Mouse (Mus musculus) cerebellum, adult 2 months (tissue): Measurements from ENCODE around the gene Gnb1l. TPM values are rescaled to one million over a fixed set of nuclear protein-coding genes. Genes with fewer than 3 reads are reported as not detected.

Experiments used
- DNase-seq, 2 experiments: peaks; one replicate each; pipeline ENCODE4 v3.0.0; 2021
- H3K27ac ChIP-seq: fragments of 200-500 bp; 2 replicates; pipeline ENCODE4 v1.5.1; 2012; ENCODE audit warnings: low read length, control low read depth, inconsistent platforms; ENCODE audit not compliant: insufficient read depth
- H3K27me3 ChIP-seq: fragments of 200-500 bp; 2 replicates; pipeline ENCODE4 v1.6.1; 2012; ENCODE audit warnings: inconsistent platforms, mild to moderate bottlenecking, low read length, moderate library complexity; ENCODE audit not compliant: control insufficient read depth, insufficient read depth
- H3K4me1 ChIP-seq: fragments of 200-500 bp; 2 replicates; pipeline ENCODE4 v1.6.1; 2011; ENCODE audit warnings: low read length; ENCODE audit not compliant: control insufficient read depth, insufficient read depth
- H3K4me3 ChIP-seq: fragments of 200-500 bp; replicated peaks from 2 replicates; pipeline ENCODE3; 2011; ENCODE audit warnings: mild to moderate bottlenecking, low read depth, low read length, control low read depth; ENCODE audit not compliant: insufficient read depth
- CTCF ChIP-seq: fragments of 200-500 bp; IDR thresholded peaks from 2 replicates; pipeline ENCODE4 v1.5.1; 2011; ENCODE audit warnings: low read depth, mild to moderate bottlenecking, control low read depth, low read length, moderate library complexity, borderline replicate concordance; ENCODE audit not compliant: insufficient read depth
- POLR2A ChIP-seq: fragments of 200-500 bp; IDR thresholded peaks from 2 replicates; pipeline ENCODE4 v1.6.1; 2011; ENCODE audit warnings: low read length, control low read depth, borderline replicate concordance; ENCODE audit not compliant: insufficient read depth
- WGBS: fragments of 180-500 bp; shearing (Covaris S2); methylation state at CpG from one replicate; pipeline ENCODE4 v1.1.7; 2018; 5-methylcytosine and 5-hydroxymethylcytosine counted together
- polyA plus RNA-seq: library from polyadenylated mRNA; depleted of rRNA; stranded (reverse); fragments of >200 nt; gene quantifications from 2 replicates; pipeline ENCODE4 v1.2.3, GENCODE M21; 2012; rRNA removed

Gene Gnb1l
- polyA plus RNA-seq = 6.8 and 8.2 TPM in 2 replicates

DNA sequence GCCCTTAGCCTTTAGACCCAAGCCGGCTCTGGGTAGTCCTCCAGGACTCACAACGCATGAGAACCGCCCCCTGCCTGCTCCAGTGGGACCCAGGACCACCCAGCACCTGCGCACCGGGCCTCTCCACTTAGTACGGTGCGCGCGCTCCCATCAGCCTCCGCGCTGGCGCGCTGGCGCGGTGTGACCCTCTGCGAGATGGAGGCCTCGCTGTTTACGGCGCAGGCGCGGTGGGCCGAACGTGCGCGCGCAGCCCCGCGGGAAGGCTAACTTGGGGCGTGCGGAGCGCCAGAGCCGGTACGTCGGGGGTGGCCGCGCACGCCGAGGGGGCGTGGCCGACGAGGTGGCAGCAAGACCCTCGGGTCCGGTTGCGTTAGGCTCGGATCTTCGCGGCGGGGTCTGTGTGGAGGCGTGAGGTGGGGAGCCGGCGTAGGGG, at the start of gene Gnb1l, which contains the start of gene Rtl10:
TSS of gene Gnb1l (plus strand) at position 156 of the 433 bp plus-strand sequence.
TSS of gene Rtl10 (plus strand) at position 344 of the 433 bp plus-strand sequence.
- DNase-seq = peak; percentile 95
- peak within 1 kb of the TSS; percentile 94 for H3K4me3 ChIP-seq
- TF ChIP-seq POLR2A (peak; percentile 93), CTCF (no peak)
- under 1% methylated on average over 51 of the region's 51 CpGs for WGBS
- no peaks in the 10 kb centered on the region for H3K27me3 ChIP-seq
- H3K4me1 ChIP-seq = peaks cover 18% of the 10 kb centered on the region
- H3K27ac ChIP-seq = peak within 1 kb of the TSS; percentile 62

DNA sequence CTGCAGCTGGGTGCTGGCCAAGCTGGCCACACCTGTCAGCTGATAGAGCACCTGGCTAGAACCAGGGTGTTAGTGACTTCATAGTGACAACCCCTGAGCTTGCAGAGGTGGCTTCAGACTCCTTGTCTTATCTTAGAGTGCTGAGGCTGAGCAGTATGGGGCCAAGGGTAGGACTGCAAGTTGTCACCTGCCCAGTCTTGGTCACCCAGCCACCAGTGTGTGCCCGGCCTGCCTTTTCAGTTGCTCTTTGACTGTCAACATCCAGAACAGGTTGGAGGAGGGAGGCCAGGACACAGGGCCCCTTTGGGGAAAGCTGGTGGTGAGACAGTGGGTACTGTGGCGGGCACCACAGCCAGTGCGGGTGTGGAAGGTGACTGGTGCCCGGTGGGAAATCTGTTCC, 49.5 kb upstream of the Gnb1l start:
- TF ChIP-seq CTCF (no peak), POLR2A (no peak)
- H3K27me3 ChIP-seq = no peaks in the 10 kb centered on the region
- H3K4me3 ChIP-seq = no peak overlapping the region
- no peak overlapping the region for H3K27ac ChIP-seq
- DNase-seq = no peak
- peaks cover 33% of the 10 kb centered on the region for H3K4me1 ChIP-seq
- WGBS = 100% methylated on average over 4 of the region's 4 CpGs

DNA sequence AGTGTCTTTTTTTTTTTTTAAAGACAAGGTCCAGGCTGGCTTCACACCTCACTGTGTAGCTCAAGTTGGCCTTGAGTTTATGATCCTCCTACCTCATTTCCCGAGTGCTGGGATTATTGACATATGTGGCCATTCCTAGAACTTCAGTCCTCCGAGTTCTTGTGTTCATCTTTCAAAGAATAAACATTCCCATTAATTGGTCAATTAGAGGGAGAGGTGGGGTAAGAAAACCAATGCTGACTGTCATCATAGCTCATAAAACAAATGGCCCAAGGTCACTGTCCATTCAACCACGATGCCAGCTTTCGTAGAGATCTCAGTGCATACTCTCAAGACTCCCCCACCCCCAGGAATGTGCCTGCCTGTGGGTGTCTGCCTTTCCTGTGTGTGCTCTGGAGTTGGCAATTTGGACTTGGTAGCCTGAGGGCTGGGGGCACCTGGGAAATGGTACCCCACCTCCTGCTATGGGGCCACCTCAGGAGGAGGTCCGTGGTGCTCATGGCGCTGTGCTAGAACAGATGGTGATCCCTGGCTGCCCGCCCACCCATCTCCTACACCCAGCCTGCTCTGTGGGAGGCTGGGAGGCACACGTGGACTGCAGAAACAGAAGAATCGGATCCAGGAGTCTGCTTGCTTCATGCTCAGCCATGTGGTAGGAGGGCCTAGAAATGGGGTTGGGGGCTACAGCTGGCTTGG, 46.9 kb upstream of the Gnb1l start:
- 0 out of 2 replicates have a peak overlapping the region, but pooled peaks have one; percentile 8 for H3K27ac ChIP-seq
- peaks cover 33% of the 10 kb centered on the region for H3K4me1 ChIP-seq
- TF ChIP-seq POLR2A (no peak), CTCF (no peak)
- DNase-seq = peak; percentile 69 to 71
- H3K4me3 ChIP-seq = no peak overlapping the region
- WGBS = 27% methylated on average over 9 of the region's 9 CpGs
- no peaks in the 10 kb centered on the region for H3K27me3 ChIP-seq

DNA sequence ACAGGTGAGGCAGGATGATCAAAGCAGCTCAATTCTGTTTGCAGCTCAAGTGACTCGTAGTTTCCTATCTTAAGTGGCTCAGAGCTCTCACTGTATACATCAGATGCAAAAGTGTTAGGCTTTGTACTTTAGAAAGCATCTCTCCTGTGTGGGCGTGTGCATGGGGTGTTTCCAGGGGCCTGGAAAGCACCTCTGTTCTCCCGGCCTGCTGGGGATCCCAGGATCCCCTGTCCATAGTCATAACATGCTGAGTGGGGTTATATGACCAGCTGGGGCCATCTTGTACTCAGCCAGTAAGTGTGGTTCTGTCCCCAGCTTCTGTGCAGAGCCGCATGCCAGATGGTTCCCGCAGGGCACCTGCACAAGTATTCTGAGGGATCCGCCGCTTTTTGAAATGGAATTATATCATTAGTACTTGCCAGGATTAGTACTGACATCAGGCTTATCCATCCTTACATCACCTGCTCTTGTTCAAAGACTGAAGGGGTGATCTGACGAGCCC, 46.1 kb upstream of the Gnb1l start:
- 0 out of 2 replicates have a peak overlapping the region, but pooled peaks have one; percentile 8 for H3K27ac ChIP-seq
- H3K27me3 ChIP-seq = no peaks in the 10 kb centered on the region
- DNase-seq = peak; percentile 40 to 47
- H3K4me1 ChIP-seq = peaks cover 33% of the 10 kb centered on the region
- WGBS = 23% methylated on average over 8 of the region's 8 CpGs
- no peak overlapping the region for H3K4me3 ChIP-seq
- TF ChIP-seq CTCF (no peak), POLR2A (no peak)

DNA sequence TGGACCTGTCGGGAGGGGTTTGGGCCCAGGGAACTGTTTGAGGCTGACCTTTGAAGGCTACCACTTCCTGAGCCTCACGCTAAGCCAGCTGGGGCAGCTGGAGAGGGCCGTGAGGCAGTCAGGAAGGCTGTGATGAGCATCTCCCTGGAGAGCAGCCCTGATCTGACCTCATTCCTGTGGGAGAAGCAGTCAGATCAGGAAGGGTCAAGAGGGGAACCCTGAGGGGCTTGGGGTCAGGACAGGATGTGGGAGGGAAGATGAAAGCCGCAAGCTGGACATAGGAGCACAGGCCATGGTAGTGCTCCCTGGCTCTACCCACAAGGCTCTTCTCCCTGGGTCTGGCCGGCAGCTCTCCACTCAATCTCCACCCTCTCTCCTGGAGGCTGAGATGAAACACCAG, 44.7 kb upstream of the Gnb1l start:
- Histone ChIP-seq H3K4me3 (no peak overlapping the region), H3K27ac (no peak overlapping the region), H3K4me1 (peaks cover 33% of the 10 kb centered on the region), H3K27me3 (no peaks in the 10 kb centered on the region)
- WGBS = 85% methylated on average over 5 of the region's 5 CpGs
- no peak for DNase-seq
- no peak for TF ChIP-seq CTCF
- TF ChIP-seq POLR2A = no peak

DNA sequence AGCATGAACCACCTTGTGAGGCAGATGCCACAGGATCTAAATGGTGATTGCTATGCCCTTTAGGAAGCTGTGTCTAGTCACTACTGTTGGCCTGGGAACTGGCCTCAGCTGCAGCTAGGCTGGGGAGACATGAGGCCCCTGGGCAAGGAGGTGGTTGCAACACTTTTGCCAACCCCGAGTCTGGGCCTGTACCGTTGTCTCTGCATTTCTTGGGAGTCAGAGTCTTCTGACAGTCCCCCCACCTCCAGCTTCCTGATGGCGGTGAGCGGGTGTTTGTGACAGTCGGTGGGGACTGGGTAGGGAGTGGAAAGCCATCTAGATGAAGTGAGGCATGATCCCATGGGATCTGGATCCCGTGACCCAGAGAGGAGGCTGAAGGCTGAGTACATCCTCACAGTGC, 43.1 kb upstream of the Gnb1l start:
- H3K4me1 ChIP-seq = peaks cover 33% of the 10 kb centered on the region
- no peak overlapping the region for H3K4me3 ChIP-seq
- H3K27me3 ChIP-seq = no peaks in the 10 kb centered on the region
- H3K27ac ChIP-seq = no peak overlapping the region
- WGBS = 63% methylated on average over 6 of the region's 6 CpGs
- no peak for DNase-seq
- no peak for TF ChIP-seq POLR2A
- TF ChIP-seq CTCF = no peak

DNA sequence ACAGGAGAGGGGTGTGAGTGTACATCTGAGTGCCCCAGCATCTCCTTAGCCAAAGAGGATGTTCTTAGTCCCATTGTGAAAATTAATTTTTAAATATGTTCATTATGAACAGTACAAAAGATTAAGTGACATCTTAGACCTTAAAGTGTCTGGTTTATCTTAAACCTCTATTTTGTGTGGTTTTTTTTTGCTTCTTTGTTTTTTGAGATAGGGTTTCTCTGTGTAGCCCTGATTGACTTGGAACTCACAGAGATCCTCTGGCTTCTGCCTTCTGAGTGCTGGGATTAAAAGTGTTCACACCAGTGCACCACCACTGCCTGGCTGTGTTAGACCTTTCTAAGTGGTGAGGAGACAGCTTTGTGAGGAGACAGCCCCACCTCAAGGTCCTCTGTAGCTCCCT, 39.9 kb upstream of the Gnb1l start:
- no peak overlapping the region for H3K4me3 ChIP-seq
- no peak for TF ChIP-seq POLR2A
- TF ChIP-seq CTCF = no peak
- DNase-seq = no peak
- no peak overlapping the region for H3K27ac ChIP-seq
- H3K4me1 ChIP-seq = peaks cover 3% of the 10 kb centered on the region; the same call in 1 of the 2 replicates
- H3K27me3 ChIP-seq = no peaks in the 10 kb centered on the region
